Mouse (Mus musculus) central nervous system, embryonic 11.5 days (tissue): ENCODE measurements around the gene Syngr3. TPM values are rescaled to one million over a fixed set of nuclear protein-coding genes. Genes with fewer than 3 reads are reported as not detected.

Source experiments
- polyA plus RNA-seq: library from polyadenylated mRNA; depleted of rRNA; stranded (reverse); fragments of >200 nt; gene quantifications from 2 replicates; pipeline ENCODE4 v1.2.3, GENCODE M21; 2012; rRNA removed

Syngr3 gene
- 4.9 and 6.7 TPM in 2 replicates for polyA plus RNA-seq

DNA sequence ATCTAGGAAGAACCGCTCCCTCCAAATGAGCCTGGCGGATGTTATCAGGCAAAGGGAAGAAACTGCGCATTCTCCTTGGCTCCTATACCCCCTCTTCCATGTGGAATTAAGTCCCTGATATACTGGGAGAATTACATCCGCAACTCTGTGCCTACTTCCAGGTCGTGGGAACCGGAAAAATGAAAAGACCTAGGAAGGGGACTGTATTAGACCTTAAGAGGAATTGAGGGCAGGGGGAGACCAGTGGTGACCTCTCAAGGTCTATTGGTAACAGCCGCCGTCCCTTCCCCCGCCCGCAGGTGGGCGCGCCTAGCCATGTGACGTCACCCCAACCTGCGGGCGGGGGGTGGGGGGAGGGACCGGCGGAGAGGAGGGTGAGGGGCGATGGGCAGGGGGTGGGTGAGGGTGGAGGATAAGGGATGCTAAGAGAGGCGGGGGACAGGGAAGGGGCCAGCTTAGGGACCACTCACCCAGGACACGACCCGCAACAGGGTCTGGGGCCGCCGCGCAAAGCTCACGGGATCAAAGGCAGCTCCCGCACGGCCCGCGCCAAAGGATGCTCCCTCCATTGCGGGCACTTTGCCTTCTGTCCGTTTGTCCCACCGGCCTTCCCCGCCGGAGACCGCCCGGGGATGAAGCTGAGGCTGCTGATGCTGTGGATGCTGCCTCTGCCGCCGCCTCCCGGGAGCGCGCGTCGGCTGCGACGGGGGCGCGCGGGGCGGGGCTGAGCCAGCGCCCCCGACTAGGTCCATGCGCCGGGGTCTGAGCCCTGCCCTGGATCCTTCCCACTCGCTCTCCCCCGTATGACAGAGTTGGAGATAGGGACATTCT is at the start of gene Syngr3:
Gene Syngr3, minus strand, starts transcription at position 705 of the 831 bp plus-strand sequence.

GRCm38 (mm10) chr17:24736330-24737051 is 46.7 kb upstream of the Syngr3 start, which contains the start of gene Msrb1:
Gene Msrb1 (plus strand): TSS chr17:24736642.

GRCm38 (mm10) chr17:24727618-24728017 is 37.9 kb upstream of the Syngr3 start, which contains the start of gene Rpl3l:
Gene Rpl3l (plus strand): TSS chr17:24727820.

GRCm38 (mm10) chr17:24724184-24724583 is 34.4 kb upstream of the Syngr3 start, which contains the start of gene Ndufb10:
Gene Ndufb10 (minus strand): TSS chr17:24724478.

GRCm38 (mm10) chr17:24717943-24718342 is 28.2 kb upstream of the Syngr3 start, which contains the start of the genes Rnf151 and Rps2:
Gene Rnf151 (minus strand): TSS chr17:24718063.
Gene Rps2 (plus strand): TSS chr17:24718116.

DNA sequence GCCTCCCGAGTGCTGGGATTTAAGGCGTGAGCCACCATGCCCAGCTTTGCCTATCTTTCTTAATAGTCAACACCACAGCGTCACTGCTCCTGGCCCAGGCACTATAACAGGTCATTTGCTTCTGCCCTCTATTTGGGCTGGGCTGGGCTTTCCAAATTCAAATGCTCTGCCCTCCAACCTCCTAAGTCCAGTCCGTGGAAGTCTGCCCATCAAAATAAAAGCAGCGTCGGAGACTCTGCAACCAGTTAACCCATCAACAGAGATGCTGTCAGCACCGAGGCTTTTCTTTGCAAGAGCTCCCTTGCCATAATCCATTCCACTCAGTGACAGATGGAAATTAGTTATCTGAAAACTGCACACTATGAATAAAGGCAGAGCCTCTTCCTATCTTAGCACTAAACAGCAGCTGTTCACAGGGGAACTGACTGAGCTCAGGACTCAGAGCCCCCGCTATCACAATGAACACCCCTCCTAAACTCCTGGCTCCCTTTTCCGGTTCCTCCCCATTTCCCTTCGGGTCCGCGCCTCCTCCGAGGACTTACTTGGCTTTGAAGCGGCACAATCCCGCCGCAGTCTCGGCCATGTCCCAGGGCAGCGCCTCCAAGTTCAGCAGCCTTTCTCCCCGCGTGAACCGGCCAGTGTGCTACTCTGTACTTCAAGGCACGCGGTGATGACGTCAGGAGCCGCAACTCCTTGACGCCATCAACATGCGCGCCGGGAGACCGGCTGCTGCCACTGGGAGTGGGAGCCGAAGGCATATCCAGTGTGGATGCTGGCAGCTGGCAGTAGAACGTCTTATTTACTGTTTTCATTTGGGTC is 17.4 kb upstream of the Syngr3 start, which contains the start of gene Tbl3:
Gene Tbl3, minus strand, starts transcription at position 679 of the 819 bp plus-strand sequence.

DNA sequence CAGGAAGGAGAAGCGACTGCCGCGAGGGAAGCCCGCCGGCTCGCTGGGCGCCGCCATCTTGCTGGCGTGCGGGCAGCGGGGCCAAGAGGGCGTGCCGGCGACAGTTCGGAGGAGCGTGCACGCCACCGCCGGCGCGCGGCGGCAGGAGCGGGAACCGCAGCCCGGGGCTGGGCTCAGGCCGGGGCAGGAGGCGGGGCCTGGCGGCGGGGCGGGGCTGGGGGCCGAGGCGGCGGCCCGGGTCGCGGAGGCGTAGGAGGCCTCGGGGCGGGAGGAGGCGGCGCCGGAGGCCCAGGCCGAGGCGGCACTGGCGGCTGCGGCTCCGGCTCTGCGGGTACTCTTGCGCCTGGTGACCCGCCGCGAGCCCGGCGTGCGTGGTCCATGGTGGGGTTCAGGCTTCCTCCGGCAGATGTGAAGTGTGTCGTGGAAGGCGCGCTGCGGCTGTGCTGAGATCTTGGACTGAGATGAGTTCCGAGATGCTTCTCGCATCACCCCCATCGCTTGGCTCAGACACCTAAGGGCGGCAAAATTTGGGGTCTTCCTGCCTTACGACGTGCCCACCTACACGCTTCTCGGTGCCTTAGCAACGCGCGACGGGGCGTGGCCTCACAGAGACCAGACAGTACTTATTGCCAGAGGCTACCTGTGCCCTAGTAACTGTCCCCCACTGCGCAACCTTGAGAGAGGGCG is 6.4 kb upstream of the Syngr3 start, which contains the start of the genes Gfer and Noxo1:
Gene Gfer, minus strand, starts transcription at position 146 of the 687 bp plus-strand sequence.
Gene Noxo1, plus strand, starts transcription at position 224 of the 687 bp plus-strand sequence.

DNA sequence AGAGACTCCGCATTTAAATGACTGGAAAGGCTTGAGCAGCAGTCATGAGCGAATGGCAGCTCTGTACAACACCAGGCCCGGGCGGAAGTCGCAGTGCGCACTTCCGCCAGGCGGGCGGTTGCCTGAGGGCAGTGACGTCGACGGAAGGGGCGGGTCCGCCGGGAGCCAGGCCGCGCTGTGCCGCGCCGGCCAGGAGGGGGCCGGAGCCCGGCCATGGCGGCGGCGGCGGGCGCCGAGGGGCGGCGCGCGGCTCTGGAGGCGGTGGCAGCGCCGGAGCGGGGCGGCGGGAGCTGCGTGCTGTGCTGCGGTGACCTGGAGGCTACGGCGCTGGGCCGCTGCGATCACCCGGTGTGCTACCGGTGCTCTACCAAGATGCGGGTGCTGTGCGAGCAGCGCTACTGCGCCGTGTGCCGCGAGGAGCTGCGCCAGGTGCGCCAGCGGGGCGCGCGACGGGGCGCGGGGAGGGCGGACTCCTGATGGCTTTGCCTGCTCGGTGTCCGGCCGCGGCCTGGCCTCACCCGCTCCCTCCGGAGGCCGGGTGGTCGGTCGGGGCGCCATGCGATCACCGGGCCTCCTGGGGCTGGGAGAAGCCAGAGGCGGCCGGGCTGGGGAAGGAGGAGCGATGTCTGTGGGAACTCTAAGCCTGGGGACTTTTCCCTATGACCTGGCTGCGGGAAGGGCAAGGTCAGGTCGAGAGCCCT is 20.1 kb downstream of the Syngr3 start, which contains the start of gene Zfp598:
Gene Zfp598, plus strand, starts transcription at position 143 of the 701 bp plus-strand sequence.

GRCm38 (mm10) chr17:24658017-24658758 is 31.6 kb downstream of the Syngr3 start, which contains the start of gene Npw:
Gene Npw (minus strand): TSS chr17:24658457.

DNA sequence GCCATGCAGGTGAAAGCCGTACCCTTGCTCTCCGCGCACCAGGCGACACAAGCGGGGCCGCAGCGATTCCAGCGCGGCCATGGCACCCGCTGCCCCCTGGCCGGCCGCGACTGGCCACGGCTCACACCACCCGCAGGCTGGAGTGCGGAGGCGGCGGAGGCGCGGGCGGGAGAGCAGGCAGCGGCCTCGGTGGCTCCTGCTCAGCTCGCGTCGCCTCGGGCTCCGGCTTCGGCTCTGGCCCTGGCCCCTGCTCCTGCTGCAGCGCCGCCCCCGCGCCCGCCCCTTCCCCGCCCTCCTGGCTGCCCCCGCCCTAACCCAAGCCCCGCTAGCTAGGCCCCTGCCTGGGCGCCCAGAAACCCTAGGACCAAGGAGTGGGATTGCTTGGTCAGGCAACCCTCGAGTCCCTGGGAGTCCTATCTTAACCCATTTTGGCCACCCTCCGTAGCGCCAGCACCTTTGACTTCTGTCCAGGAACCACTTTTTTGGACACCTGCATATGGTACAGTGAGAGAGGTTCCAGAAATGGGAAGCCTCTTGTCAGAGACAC is 39.6 kb downstream of the Syngr3 start, which contains the start of gene Slc9a3r2:
Gene Slc9a3r2, minus strand, starts transcription at position 258 of the 547 bp plus-strand sequence.

Other genes starting within 250 kb of the Syngr3 start
- gene Dnase1l2, start 246.8 kb downstream of the Syngr3 start, polyA plus RNA-seq, result 11.3 and 13.6 TPM in 2 replicates
- gene E4f1, start 219.6 kb downstream of the Syngr3 start, polyA plus RNA-seq, result 45.4 and 62.2 TPM in 2 replicates
- gene Pgp, start 219.6 kb downstream of the Syngr3 start, polyA plus RNA-seq, result 39.5 and 70.0 TPM in 2 replicates
- 0.65 and 0.66 TPM in 2 replicates for gene Bricd5, start 216.1 kb downstream of the Syngr3 start, polyA plus RNA-seq
- 29.8 and 44.7 TPM in 2 replicates for gene Mlst8, start 210.9 kb downstream of the Syngr3 start, polyA plus RNA-seq
- 28.4 and 30.5 TPM in 2 replicates for gene Caskin1, start 201.4 kb downstream of the Syngr3 start, polyA plus RNA-seq
- gene Traf7, start 162.0 kb downstream of the Syngr3 start, polyA plus RNA-seq, result 155 and 253 TPM in 2 replicates
- 1.1 and 1.8 TPM in 2 replicates for gene Rab26, start 155.7 kb downstream of the Syngr3 start, polyA plus RNA-seq
- 40.1 and 43.7 TPM in 2 replicates for gene Pkd1, start 140.1 kb downstream of the Syngr3 start, polyA plus RNA-seq
- gene Tsc2, start 57.3 kb downstream of the Syngr3 start, polyA plus RNA-seq, result 98.5 and 150 TPM in 2 replicates
- 21.1 and 22.2 TPM in 2 replicates for gene Nthl1, start 57.3 kb downstream of the Syngr3 start, polyA plus RNA-seq
- gene Slc9a3r2, start 39.6 kb downstream of the Syngr3 start, polyA plus RNA-seq, result 26.4 and 32.7 TPM in 2 replicates
- gene Npw, start 31.5 kb downstream of the Syngr3 start, polyA plus RNA-seq, result 0.26 TPM in 1 of 2 replicates, not detected in the other
- gene Zfp598, start 20.3 kb downstream of the Syngr3 start, polyA plus RNA-seq, result 71.2 and 73.0 TPM in 2 replicates
- gene Gfer, start 6.2 kb upstream of the Syngr3 start, polyA plus RNA-seq, result 30.2 and 39.5 TPM in 2 replicates
- gene Noxo1, start 6.3 kb upstream of the Syngr3 start, polyA plus RNA-seq, result 6.4 and 7.1 TPM in 2 replicates
- 66.5 and 85.6 TPM in 2 replicates for gene Tbl3, start 17.7 kb upstream of the Syngr3 start, polyA plus RNA-seq
- 0.63 and 0.70 TPM in 2 replicates for gene Rnf151, start 28.1 kb upstream of the Syngr3 start, polyA plus RNA-seq
- 2,876 and 3,382 TPM in 2 replicates for gene Rps2, start 28.2 kb upstream of the Syngr3 start, polyA plus RNA-seq
- gene Ndufb10, start 34.5 kb upstream of the Syngr3 start, polyA plus RNA-seq, result 177 and 184 TPM in 2 replicates
- 0.07 TPM in 1 of 2 replicates, not detected in the other for gene Rpl3l, start 37.9 kb upstream of the Syngr3 start, polyA plus RNA-seq
- gene Msrb1, start 46.7 kb upstream of the Syngr3 start, polyA plus RNA-seq, result 27.4 and 35.8 TPM in 2 replicates
- 0.42 and 0.88 TPM in 2 replicates for gene Hs3st6, start 63.0 kb upstream of the Syngr3 start, polyA plus RNA-seq
- 0.12 and 0.19 TPM in 2 replicates for gene Meiob, start 114.3 kb upstream of the Syngr3 start, polyA plus RNA-seq
- 22.7 and 23.0 TPM in 2 replicates for gene Hagh, start 150.2 kb upstream of the Syngr3 start, polyA plus RNA-seq
- gene Fahd1, start 160.4 kb upstream of the Syngr3 start, polyA plus RNA-seq, result 15.9 and 17.5 TPM in 2 replicates
- gene Igfals, start 176.0 kb upstream of the Syngr3 start, polyA plus RNA-seq, result 0.09 and 0.22 TPM in 2 replicates
- gene Nubp2, start 196.4 kb upstream of the Syngr3 start, polyA plus RNA-seq, result 28.1 and 32.5 TPM in 2 replicates
- gene Spsb3, start 196.7 kb upstream of the Syngr3 start, polyA plus RNA-seq, result 28.8 and 42.0 TPM in 2 replicates
- 34.6 and 35.0 TPM in 2 replicates for gene Eme2, start 205.1 kb upstream of the Syngr3 start, polyA plus RNA-seq
- 85.7 and 98.3 TPM in 2 replicates for gene Mrps34, start 205.2 kb upstream of the Syngr3 start, polyA plus RNA-seq
- 48.4 and 48.7 TPM in 2 replicates for gene Nme3, start 206.5 kb upstream of the Syngr3 start, polyA plus RNA-seq
- 157 and 167 TPM in 2 replicates for gene Mapk8ip3, start 247.0 kb upstream of the Syngr3 start, polyA plus RNA-seq